Mouse (Mus musculus) gastrocnemius, adult 8-10 months (tissue): ENCODE data around the gene Plcd3. TPM values are rescaled to one million over a fixed set of nuclear protein-coding genes. Genes with fewer than 3 reads are reported as not detected.

Experiments used
- DNase-seq, 2 experiments: peaks; one replicate each; pipeline ENCODE4 v3.0.0; 2022; ENCODE audit warnings: low spot score in 2 of 2
- total RNA-seq, 4 experiments: library from RNA; stranded (reverse); gene quantifications; 2 replicates each; pipeline ENCODE4 v1.2.4; 2022

Gene Plcd3
- total RNA-seq, 4 experiments from 2014 or later = 5.0 to 5.9 (median 5.5) TPM

DNA sequence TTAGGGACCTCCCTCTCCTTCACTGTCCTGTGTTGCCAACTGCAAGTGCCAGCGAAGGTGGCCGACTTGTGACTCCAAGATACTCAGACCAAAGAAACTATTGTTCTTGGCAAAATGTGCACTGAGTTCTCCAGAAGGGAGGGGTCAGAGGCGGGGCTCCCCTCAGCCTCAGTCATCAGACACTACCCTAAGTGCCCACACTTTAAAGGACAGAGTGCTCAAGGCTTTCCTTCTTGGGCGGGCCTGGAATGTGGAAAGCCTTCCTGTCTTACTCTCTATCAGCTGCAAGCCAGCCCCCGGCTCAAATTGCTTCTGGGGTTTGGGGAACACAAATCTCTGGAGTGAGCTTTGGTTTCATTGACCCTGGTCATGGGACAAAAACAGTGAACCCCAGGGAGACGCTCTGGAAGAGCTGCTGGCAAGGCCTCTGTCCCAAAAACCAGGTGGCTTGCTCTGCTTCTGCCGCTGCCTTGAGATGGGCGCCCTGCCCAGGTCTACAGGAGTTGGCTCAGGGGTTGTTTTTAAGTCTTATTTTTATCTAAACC lies 33.9 kb downstream of the Plcd3 start:
- DNase-seq = peak; percentile 83 to 92

DNA sequence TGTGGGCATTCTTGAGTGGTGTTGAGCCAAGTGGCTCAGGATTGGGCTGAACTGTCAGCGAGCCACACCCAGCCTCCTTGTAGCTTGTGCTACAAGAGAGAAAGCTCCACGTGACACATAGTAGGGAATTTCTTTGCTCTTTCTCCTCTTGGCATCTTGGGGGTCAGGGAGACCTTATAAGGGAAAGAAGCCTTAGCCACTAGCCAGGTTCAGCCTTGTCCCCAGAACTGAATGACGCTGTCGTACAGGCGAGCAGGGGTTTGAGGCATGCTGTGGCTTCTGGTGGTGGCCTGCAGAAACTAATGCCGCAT lies 34.5 kb downstream of the Plcd3 start:
- no peak for DNase-seq

DNA sequence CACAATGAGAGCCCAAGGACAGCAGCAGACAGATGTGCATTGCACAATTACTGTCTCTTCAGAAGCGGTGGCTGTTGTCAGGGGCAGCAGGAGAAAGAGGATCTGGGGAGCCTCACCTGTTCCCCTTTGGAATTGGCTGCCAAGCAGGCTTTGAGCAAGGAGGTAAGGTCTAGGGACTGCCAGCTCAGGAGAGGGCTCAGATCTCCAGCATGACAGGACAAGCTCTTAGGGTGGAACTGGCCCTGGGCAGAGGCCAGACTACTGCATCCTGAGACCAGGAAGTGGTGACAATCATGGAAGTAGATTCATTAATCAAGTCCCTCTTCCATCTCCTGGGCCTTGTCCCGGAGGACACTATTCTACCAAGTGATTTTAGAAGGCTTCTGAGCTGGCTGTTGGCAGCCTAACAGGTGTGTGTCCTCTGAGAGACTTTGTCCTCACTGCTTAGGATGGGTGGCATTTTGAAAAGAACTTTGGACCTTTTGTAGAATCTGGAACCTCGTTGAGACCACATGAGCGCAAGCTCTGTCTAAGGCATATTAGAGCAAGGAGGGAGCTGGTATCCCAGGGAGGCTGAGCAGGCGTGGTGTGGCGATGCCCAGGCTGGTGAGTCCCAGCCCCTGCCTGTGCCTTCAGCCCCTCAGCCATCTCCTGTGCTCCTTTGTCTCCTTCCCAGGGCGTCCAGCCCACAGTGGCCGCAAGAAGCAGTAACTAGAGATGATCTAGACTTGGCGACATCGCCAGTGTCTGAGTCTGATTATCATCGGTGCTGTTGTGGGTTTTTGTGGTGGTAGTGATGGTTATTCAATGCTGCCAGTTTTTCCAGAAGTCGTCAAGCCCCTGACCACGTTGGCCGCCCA lies 35.0 kb downstream of the Plcd3 start:
- peak in 1 of 2 experiments; percentile 39 for DNase-seq

GRCm38 (mm10) chr11:103058499-103059085 lies 42.9 kb downstream of the Plcd3 start:
- peak; percentile 38 to 76 for DNase-seq

DNA sequence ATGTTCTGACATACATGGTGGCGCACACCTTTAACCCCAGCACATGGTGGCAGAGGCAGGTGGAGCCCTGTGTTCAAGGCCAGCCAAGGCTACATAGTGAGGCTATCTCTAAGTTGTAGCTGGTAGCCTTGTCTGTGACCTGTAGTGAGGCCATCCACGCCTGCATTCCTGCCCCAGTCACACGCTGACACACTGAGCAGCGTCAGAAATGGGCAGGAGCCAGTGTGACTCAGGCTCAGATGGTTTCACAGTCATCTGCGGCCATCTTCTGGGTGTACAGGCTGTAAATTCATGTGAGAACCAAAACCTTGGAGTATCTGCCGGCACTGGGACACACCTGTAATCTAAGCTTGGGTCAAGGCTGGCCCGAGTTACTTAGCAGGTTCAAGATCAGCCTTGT lies 44.8 kb downstream of the Plcd3 start:
- DNase-seq = no peak

GRCm38 (mm10) chr11:103054798-103055197 lies 46.7 kb downstream of the Plcd3 start:
- peak; percentile 60 to 67 for DNase-seq

DNA sequence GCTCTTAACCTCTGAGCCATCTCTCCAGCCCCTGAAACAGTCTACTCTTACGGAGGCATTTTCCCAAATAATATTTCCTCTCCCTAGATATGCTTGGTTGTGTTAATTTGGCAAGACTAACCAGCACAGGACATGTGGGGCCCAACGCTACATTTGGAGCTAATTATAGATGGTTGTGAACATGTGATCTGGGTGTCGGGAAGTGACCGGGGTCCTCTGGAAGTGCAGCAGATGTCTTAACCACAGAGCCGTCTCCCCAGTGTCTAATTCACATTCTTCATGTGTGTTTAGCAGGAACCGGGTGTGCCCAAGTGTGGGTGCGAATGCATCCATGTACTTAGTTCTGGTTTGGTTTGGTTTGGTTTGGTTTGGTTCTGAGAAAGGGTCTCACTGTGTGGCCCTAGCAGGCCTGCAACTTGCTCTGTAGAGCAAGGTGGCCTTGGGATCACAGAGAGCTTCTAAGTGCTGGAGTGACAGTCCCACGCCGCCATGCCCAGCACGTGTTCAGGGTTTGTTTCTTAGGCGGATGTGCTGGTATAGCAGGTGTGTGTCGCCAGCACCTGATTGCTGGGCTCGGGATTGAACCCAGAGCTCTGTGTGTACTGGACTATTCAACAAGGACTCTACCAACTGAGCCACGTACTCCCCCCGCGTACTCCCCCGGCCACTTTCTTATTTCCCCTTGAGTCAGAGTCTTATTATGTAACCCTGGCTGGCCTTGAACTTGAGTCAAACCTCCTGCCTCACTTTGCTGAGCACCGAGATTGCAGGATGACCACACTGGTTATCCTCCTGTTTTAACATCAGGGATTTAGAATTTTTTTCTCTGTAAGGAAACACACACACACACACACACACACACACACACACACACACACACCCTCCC lies 48.0 kb downstream of the Plcd3 start:
- no peak for DNase-seq

GRCm38 (mm10) chr11:103052078-103052477 lies 49.4 kb downstream of the Plcd3 start:
- DNase-seq = no peak

DNA sequence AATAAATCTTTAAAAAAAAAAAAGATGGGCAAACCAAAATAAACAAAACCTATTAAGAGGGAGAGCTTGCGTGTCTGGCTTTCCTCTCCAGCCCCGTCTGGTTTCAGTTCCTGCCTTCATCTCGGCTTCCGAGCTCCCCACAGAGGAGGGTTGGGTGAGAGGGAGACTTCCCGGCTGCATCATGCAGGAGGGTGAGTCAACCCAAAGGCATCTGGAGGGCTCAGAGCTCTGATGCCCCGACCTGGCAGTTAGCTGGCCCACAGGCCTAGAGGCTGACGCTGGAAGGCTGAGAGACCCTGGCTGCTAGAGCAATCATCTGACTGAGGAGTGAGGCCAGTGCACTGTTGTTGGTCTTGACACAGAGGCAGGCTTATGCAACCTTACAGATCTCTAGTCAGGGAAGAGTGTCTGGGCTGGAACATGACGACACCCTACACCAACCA lies 50.2 kb downstream of the Plcd3 start:
- peak; percentile 61 to 85 for DNase-seq

GRCm38 (mm10) chr11:103050153-103050552 lies 51.3 kb downstream of the Plcd3 start:
- peak; percentile 49 to 73 for DNase-seq

- no peak for DNase-seq
These were observed 51.8 kb downstream of the Plcd3 start for GRCm38 (mm10) chr11:103049611-103050010.

- no peak for DNase-seq
These were observed 55.2 kb downstream of the Plcd3 start for GRCm38 (mm10) chr11:103046286-103046685.

GRCm38 (mm10) chr11:103043982-103044381 lies 57.5 kb downstream of the Plcd3 start:
- DNase-seq = no peak

DNA sequence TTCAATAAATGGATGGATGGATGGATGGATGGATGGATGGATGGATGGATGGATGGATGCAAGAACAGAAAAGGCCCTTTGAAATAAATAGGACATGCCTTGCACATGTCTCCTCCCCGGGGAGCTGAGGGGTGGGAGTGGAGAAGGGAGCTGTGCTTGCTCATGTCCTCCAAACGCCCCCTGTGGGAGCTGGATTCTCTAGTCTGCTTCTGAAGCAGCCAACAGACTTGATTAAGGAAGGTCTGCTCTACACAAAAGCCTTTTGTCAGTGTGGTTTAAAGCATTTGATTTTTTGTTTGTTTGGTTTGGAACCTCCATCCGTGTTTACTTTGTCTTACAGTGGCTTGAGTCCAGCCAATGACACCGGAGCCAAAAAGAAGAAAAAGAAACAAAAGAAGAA lies 58.6 kb downstream of the Plcd3 start:
- DNase-seq = no peak

DNA sequence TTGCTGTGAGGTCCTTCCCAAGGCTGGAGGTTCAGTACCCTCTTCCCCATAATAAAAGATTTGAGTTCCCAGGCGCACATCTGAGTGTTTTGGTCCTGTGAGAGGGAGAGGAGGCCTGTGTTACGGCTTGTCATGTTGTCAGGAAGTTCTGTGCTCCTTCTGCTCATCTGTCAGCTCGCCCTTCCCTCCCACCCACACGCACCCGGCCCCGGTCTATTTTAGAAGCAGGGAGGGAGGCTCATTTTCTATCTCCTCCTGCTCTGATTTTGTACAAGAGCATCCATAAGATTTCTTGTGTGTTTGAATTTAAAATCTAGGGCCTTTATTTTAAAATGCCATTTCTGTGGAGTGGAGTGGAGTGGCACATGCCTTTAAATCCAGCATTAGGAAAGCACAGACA lies 63.4 kb downstream of the Plcd3 start:
- no peak for DNase-seq

- no peak for DNase-seq
These were observed 64.5 kb downstream of the Plcd3 start for GRCm38 (mm10) chr11:103036881-103037465.

GRCm38 (mm10) chr11:103035007-103035406 lies 66.5 kb downstream of the Plcd3 start:
- DNase-seq = no peak

DNA sequence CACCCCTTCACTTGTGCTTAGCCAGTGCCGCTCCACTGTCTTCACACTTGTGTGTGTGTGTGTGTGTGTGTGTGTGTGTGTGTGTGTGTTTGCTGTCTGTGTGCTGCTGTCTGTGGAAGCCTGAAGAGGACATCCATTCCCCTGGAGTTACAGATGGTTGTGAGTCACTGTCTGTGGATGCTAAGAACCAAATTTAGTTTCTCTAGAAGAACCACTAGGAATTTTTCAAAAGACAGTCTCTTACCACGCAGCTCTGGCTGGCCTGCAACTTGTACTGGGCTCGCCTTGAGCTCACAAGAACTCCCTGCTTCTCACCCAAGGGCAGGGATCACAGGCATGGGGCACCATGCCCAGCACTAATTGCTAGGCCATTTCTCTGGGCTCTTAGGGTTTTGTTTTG lies 68.4 kb downstream of the Plcd3 start:
- no peak for DNase-seq

GRCm38 (mm10) chr11:103028176-103028891 lies 73.1 kb downstream of the Plcd3 start, which contains the start of the genes Nmt1 and Dcakd:
Gene Nmt1 (plus strand): TSS chr11:103028190.
Gene Dcakd (minus strand): TSS chr11:103028333.
- DNase-seq = peak; percentile 89 to 91

- no peak for DNase-seq
These were observed 73.8 kb downstream of the Plcd3 start for GRCm38 (mm10) chr11:103027570-103028175.
